Mouse (Mus musculus) yolk sac, embryonic 10.5 days (tissue): Measurements from ENCODE around the gene Vopp1.
A peak's percentile ranks its signal among the peaks of the same experiment; 100 is the strongest.

Experiments used
- DNase-seq: peaks from one replicate; pipeline ENCODE4 v3.0.0-alpha.2; 2017; ENCODE audit warnings: low spot score

Gene Vopp1

GRCm38 (mm10) chr6:57784251-57784650 lies 40.7 kb downstream of the Vopp1 start:
- no peak for DNase-seq

DNA sequence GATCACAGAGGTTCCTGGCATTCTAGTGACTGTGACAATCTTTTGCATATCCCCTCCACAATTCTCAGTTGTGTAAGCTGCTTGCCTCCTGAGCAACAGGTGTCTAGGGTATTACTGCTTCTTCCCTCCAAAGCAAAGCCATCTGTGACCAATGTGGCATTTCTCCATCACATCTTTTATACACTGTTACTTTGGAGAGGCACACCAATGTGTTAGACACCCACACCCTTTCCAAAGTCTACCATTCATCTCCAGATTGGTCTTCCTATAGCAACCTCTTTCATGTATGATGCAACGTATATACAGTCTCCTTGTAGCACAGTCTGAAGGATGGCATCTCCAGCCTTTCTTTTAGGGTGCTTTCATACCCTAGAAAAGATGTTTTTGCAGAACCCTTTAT lies 42.3 kb downstream of the Vopp1 start:
- DNase-seq, result no peak

GRCm38 (mm10) chr6:57780359-57780758 lies 44.6 kb downstream of the Vopp1 start:
- DNase-seq, result no peak

DNA sequence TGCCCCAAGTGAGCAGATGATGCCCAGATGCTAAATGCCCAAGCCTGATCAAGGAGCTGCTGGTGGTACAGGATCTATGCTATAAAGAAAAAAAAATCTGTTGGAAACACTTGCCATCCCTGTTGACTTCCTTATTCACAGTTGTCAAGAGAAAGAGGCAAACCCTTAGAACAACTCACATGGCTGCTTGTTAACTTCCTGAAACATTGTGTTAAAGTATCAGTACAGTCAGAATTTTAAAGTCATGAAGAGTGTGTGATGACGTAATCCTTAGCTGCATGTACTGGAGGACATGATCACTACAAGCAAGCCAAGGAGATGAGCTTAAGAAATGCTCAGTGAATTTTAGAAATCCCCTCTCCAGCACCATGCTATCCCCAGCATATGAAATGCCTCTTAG lies 51.2 kb downstream of the Vopp1 start:
- DNase-seq, result no peak

- DNase-seq, result no peak
These were observed 54.3 kb downstream of the Vopp1 start for GRCm38 (mm10) chr6:57770467-57771190.

GRCm38 (mm10) chr6:57768948-57769525 lies 55.9 kb downstream of the Vopp1 start:
- no peak for DNase-seq

- DNase-seq, result no peak
These were observed 57.7 kb downstream of the Vopp1 start for GRCm38 (mm10) chr6:57767112-57767868.

GRCm38 (mm10) chr6:57766287-57766686 lies 58.7 kb downstream of the Vopp1 start:
- DNase-seq, result no peak

GRCm38 (mm10) chr6:57765095-57765878 lies 59.7 kb downstream of the Vopp1 start:
- DNase-seq, result no peak

DNA sequence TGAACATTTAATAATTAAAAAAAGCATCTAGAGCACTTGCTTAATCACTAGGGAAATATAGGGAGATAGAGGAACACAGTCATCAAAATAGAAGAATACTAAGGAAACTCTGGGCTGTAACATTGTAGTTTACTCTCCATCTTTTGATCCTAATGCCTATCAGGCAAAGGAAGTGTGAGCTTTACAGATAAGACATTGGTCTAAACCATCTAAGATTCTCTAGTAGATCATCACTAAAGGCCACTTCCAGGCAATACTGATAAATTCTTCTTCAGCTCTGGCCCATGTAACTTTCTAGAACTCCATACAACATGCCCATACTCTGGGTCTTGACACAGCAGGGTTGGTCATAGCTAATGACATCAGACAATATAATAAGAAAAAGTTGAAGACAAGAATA lies 61.9 kb downstream of the Vopp1 start:
- DNase-seq, result no peak

DNA sequence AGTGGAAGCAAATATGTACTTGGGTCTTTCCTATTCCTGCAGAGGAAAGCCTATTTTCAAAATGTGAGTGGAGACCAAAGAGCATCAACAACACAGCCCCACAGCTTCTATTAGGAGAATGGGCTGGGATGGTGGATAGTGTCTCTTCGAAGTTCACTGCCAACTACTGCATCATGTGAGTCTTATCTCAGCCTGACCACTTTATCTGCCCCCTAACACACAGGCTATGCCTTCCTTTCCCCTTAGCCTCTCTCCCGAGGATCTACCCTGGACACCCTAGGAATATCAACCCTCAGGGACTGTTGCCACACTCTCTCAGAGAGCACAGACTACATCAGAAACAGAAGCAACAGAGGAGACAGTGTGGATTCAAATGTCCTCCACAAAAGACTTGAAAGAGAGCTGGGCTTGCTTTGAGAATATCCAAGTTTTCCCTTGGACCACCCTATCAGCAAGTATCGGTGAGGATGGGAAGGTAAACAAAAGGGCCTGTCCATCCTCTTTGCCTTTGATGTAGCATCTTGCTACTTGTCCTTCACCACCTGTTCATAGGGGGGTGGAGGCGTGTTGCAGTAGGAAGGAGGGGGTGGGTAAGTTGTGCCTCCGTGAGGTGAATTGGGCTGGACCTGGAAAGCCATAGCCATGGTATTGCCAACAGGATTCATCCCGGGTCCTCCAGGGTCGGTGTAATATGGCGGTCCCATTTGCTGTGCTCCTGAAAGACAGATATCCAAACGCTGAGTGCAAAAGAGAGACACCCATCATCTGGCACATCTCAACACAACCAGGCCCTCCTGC lies 70.8 kb downstream of the Vopp1 start:
- DNase-seq, result no peak

DNA sequence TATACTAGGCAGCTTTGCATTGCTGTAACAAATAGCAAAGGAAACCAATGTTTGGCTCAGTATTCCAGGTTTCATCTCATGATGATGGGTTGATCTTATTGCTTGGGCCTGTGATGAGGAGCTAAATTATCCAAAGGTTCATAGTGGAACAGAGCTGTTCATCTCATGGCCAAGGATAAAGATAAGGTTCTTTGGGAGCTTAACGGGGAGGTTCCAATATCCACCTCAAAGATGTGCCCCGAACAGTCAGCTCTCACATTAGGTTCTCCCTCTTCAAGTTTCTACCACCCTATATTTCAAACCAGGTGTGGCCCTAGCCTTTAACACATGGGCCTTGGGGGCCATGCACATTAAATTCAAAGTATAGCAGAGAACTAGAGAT lies 79.2 kb downstream of the Vopp1 start:
- DNase-seq, result no peak

DNA sequence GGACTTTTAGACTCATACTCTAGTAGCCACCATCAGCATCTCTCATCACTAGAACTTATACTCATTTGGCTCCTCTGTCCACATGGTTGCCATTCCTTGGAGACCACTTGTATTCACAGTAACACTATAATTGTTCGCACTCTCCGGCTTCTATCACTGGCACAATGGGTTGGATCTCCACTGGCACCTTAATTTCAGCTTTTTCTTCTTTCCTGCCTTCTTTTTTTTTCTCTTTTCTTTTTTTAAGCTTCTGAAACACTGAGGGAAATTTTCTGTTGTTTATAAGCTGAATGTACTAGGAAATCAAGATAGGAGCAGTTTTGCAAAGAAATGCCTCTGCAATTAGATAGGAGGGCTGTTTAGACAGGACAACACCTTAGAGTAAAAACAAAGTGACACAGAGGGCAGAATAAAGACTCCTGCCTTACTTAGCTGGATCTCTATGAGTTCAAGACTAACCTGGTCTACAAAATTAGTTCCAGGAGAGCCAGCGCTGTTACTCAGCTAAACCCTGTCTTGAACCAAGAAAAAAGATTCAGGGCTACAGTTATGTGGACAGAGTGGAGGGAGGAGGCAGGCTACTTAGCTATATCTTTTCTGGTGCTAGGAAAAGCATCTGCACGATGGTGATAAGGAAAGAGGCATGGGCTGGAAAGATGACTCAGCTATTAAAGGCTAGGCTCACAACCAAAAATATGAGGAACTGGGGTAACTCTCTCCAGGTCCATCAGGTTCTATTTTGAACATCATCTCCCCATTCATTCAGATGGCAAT lies 79.8 kb downstream of the Vopp1 start:
- peak; percentile 27 for DNase-seq

GRCm38 (mm10) chr6:57744123-57744522 lies 80.8 kb downstream of the Vopp1 start:
- no peak for DNase-seq

- no peak for DNase-seq
These were observed 81.6 kb downstream of the Vopp1 start for GRCm38 (mm10) chr6:57743333-57743732.

GRCm38 (mm10) chr6:57742749-57743148 lies 82.2 kb downstream of the Vopp1 start:
- no peak for DNase-seq

- no peak for DNase-seq
These were observed 103.6 kb downstream of the Vopp1 start for GRCm38 (mm10) chr6:57721347-57721746.

GRCm38 (mm10) chr6:57711726-57712125 lies 113.2 kb downstream of the Vopp1 start:
- DNase-seq, result no peak

- DNase-seq, result no peak
These were observed 118.2 kb downstream of the Vopp1 start for GRCm38 (mm10) chr6:57706721-57707120.

GRCm38 (mm10) chr6:57703703-57704102 lies 121.3 kb downstream of the Vopp1 start:
- DNase-seq, result no peak
